Comparison of ENCODE assay signal across 19 mouse cellular contexts in the genomic region with DNA sequence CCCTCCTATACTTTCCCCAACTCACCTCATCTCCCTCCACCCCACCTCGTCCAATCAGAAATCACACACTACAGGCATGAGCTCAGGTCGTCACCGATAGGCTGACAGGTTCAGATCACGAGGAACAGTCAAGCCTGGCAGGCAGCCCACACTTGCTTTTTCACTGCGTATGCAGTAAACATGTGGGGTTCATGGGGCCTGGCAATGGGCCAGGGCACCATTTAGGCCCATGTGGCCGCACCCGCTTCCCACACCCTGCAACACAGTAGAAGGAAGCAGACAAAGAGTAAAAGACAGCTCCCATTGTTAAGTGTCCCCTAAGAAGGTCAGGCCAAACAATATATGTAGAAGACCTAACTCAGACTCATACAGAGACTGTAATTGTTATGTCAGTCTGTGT.
DNase-seq lines count a peak whose midpoint lies in the region; ATAC-seq lines count a peak whose summit lies in the region.
"Had no signal": no experiment of that assay in that cellular context is flagged by ENCODE, and none has a peak within 500 bp of the region (broad histone marks: within the 10 kb centered on the region; RNA-seq: fewer than 3 reads in every experiment).

No protein-coding gene starts in this region.

- DNase-seq in hindbrain, embryonic 11.5 days (ENCODE audit: low spot score) = no peak
- DNase-seq in ES-CJ7 (ENCODE audit: low read depth, low spot score) (peak; percentile 27), R1 (ENCODE audit: low read depth, low spot score) (peak; percentile 40)
- DNase-seq in heart, postnatal 14 days = no peak
- DNase-seq: adrenal gland, adult 8-10 months; heart, adult 18-20 months; heart, postnatal 4 days; kidney, adult 8-10 months; liver, embryonic 13.5 days; thymus, postnatal 14 days had no signal

- H3K27me3 ChIP-seq in hindbrain, embryonic 11.5 days (ENCODE audit: control insufficient read depth, insufficient read depth, low read length) = no peaks in the 10 kb centered on the region
- no peaks in the 10 kb centered on the region for H3K27me3 ChIP-seq in hindbrain, embryonic 16.5 days (replicated peaks; ENCODE audit: control insufficient read depth, insufficient read depth, low read length)
- H3K27me3 ChIP-seq in midbrain, embryonic 13.5 days = no peaks in the 10 kb centered on the region
- no peaks in the 10 kb centered on the region for H3K27me3 ChIP-seq in midbrain, embryonic 15.5 days (replicated peaks)
- H3K27me3 ChIP-seq: embryonic facial prominence, embryonic 15.5 days; limb, embryonic 13.5 days; liver, embryonic 13.5 days; neural tube, embryonic 13.5 days had no signal

- intact Hi-C loops in heart, postnatal 14 days (cut with DNase I) = no loop called here

- H3K27ac ChIP-seq in hindbrain, embryonic 11.5 days (ENCODE audit: low read depth, low read length) = no peak overlapping the region
- H3K27ac ChIP-seq in hindbrain, embryonic 16.5 days (ENCODE audit: low read depth, low read length) = no peak overlapping the region
- no peak overlapping the region for H3K27ac ChIP-seq in midbrain, embryonic 13.5 days
- no peak overlapping the region for H3K27ac ChIP-seq in midbrain, embryonic 15.5 days
- H3K27ac ChIP-seq: embryonic facial prominence, embryonic 15.5 days; limb, embryonic 13.5 days; liver, embryonic 13.5 days; macrophage; midbrain, embryonic 10.5 days; neural tube, embryonic 13.5 days; stomach, postnatal 0 days had no signal

- peak; percentile 47; the same call in 1 of the 2 replicates for ATAC-seq in hindbrain, embryonic 11.5 days (ENCODE audit: low FRiP score)
- ATAC-seq in hindbrain, embryonic 16.5 days = no peak
- peak; percentile 53; the same call in 1 of the 2 replicates for ATAC-seq in midbrain, embryonic 13.5 days
- no peak for ATAC-seq in midbrain, embryonic 15.5 days (replicated peaks)

- no peaks in the 10 kb centered on the region for H3K9me3 ChIP-seq in hindbrain, embryonic 11.5 days (ENCODE audit: control insufficient read depth, low read length)
- no peaks in the 10 kb centered on the region for H3K9me3 ChIP-seq in hindbrain, embryonic 16.5 days (ENCODE audit: control insufficient read depth, low read length)
- no peaks in the 10 kb centered on the region for H3K9me3 ChIP-seq in midbrain, embryonic 13.5 days
- H3K9me3 ChIP-seq in midbrain, embryonic 15.5 days = no peaks in the 10 kb centered on the region
- H3K9me3 ChIP-seq: embryonic facial prominence, embryonic 15.5 days; limb, embryonic 13.5 days; liver, embryonic 13.5 days; midbrain, embryonic 10.5 days; neural tube, embryonic 13.5 days had no signal

- H3K9ac ChIP-seq in hindbrain, embryonic 11.5 days (ENCODE audit: low read depth, low read length) = no peak overlapping the region
- H3K9ac ChIP-seq in hindbrain, embryonic 16.5 days (ENCODE audit: low read depth, low read length) = no peak overlapping the region
- H3K9ac ChIP-seq in midbrain, embryonic 13.5 days (replicated peaks) = no peak overlapping the region
- H3K9ac ChIP-seq in midbrain, embryonic 15.5 days = no peak overlapping the region
- H3K9ac ChIP-seq: embryonic facial prominence, embryonic 15.5 days; limb, embryonic 13.5 days; liver, embryonic 13.5 days; neural tube, embryonic 13.5 days had no signal

- WGBS in hindbrain, embryonic 11.5 days = 84% methylated on average over 7 of the region's 7 CpGs
- 59% methylated on average over 7 of the region's 7 CpGs for WGBS in hindbrain, embryonic 16.5 days
- 80% methylated on average over 7 of the region's 7 CpGs for WGBS in midbrain, embryonic 13.5 days
- WGBS in midbrain, embryonic 15.5 days = 77% methylated on average over 7 of the region's 7 CpGs

- H3K4me1 ChIP-seq in hindbrain, embryonic 11.5 days (replicated peaks; ENCODE audit: control insufficient read depth, insufficient read depth, low read length) = no peaks in the 10 kb centered on the region
- H3K4me1 ChIP-seq in hindbrain, embryonic 16.5 days (ENCODE audit: control insufficient read depth, insufficient read depth, low read depth, low read length) = no peaks in the 10 kb centered on the region
- H3K4me1 ChIP-seq in midbrain, embryonic 13.5 days (replicated peaks) = no peaks in the 10 kb centered on the region
- H3K4me1 ChIP-seq in midbrain, embryonic 15.5 days = no peaks in the 10 kb centered on the region; the same call in 1 of the 2 replicates
- H3K4me1 ChIP-seq: embryonic facial prominence, embryonic 15.5 days; limb, embryonic 13.5 days; liver, embryonic 13.5 days; midbrain, embryonic 10.5 days; neural tube, embryonic 13.5 days had no signal

- no peaks in the 10 kb centered on the region for H3K36me3 ChIP-seq in hindbrain, embryonic 11.5 days (ENCODE audit: control insufficient read depth, insufficient read depth, low read length)
- no peaks in the 10 kb centered on the region for H3K36me3 ChIP-seq in hindbrain, embryonic 16.5 days (ENCODE audit: control insufficient read depth, insufficient read depth, low read length)
- H3K36me3 ChIP-seq in midbrain, embryonic 13.5 days = no peaks in the 10 kb centered on the region
- no peaks in the 10 kb centered on the region for H3K36me3 ChIP-seq in midbrain, embryonic 15.5 days (replicated peaks)
- H3K36me3 ChIP-seq: embryonic facial prominence, embryonic 15.5 days; limb, embryonic 13.5 days; liver, embryonic 13.5 days; midbrain, embryonic 10.5 days; neural tube, embryonic 13.5 days had no signal

- H3K4me2 ChIP-seq in hindbrain, embryonic 11.5 days (replicated peaks; ENCODE audit: low read depth, low read length) = no peak overlapping the region
- H3K4me2 ChIP-seq in hindbrain, embryonic 16.5 days (ENCODE audit: low read length) = no peak overlapping the region
- no peak overlapping the region for H3K4me2 ChIP-seq in midbrain, embryonic 13.5 days (replicated peaks)
- H3K4me2 ChIP-seq in midbrain, embryonic 15.5 days = no peak overlapping the region
- H3K4me2 ChIP-seq: embryonic facial prominence, embryonic 15.5 days; limb, embryonic 13.5 days; liver, embryonic 13.5 days; neural tube, embryonic 13.5 days had no signal

- H3K4me3 ChIP-seq in hindbrain, embryonic 11.5 days (ENCODE audit: low read depth, low read length) = no peak overlapping the region
- no peak overlapping the region for H3K4me3 ChIP-seq in hindbrain, embryonic 16.5 days (ENCODE audit: low read length)
- no peak overlapping the region for H3K4me3 ChIP-seq in midbrain, embryonic 13.5 days (replicated peaks)
- H3K4me3 ChIP-seq in midbrain, embryonic 15.5 days = no peak overlapping the region
- H3K4me3 ChIP-seq: embryonic facial prominence, embryonic 15.5 days; limb, embryonic 13.5 days; liver, embryonic 13.5 days; midbrain, embryonic 10.5 days; neural tube, embryonic 13.5 days had no signal

Comparison
In these comparisons a context has a peak if more than half of its experiments do, and no peak if none do; other contexts are left out.
1. ATAC-seq: peak in hindbrain, embryonic 11.5 days (single experiment) and midbrain, embryonic 13.5 days (single experiment); none in hindbrain, embryonic 16.5 days (single experiment) and midbrain, embryonic 15.5 days (single experiment).
2. DNase-seq: peak in ES-CJ7 (single experiment) and R1 (single experiment); none in hindbrain, embryonic 11.5 days (single experiment) and heart, postnatal 14 days (0 of 2).